Mouse (Mus musculus) lung, postnatal 0 days (tissue): Measurements from ENCODE around the gene Lrp5.
A peak's percentile ranks its signal among the peaks of the same experiment; 100 is the strongest.

ENCODE experiments used
- CTCF ChIP-seq: IDR thresholded peaks from 2 replicates; pipeline ENCODE4 v1.5.1; 2016; ENCODE audit warnings: antibody characterized with exemption, mild to moderate bottlenecking
- EP300 ChIP-seq: IDR thresholded peaks from 2 replicates; pipeline ENCODE4 v1.6.1; 2016; ENCODE audit warnings: antibody characterized with exemption, mild to moderate bottlenecking, control low read depth

GRCm38 (mm10) chr19:3674122-3674855, 12.1 kb downstream of the Lrp5 start:
- no peak for TF ChIP-seq CTCF
- peak; percentile 30; the same call in 1 of the 2 replicates for TF ChIP-seq EP300
